Mouse (Mus musculus) MEL (cell line): ENCODE results near the gene Sema5a.

Experiments
- CHD1 ChIP-seq: IDR thresholded peaks from 2 replicates; pipeline ENCODE4 v1.6.1; 2012; ENCODE audit warnings: low read depth, mild to moderate bottlenecking, inconsistent platforms, low read length, improper control_type of control experiment
- CTCF ChIP-seq, 3 experiments: IDR thresholded peaks in 2 of 3; conservative IDR thresholded peaks in 1 of 3; 2 replicates each; pipeline ENCODE4 v1.5.1; 2011 to 2012; ENCODE audit warnings: low read length in 3 of 3, low read depth in 2 of 3, mild to moderate bottlenecking in 2 of 3, improper control_type of control experiment in 1 of 3, inconsistent platforms in 1 of 3, mixed read lengths in 1 of 3, moderate library complexity in 1 of 3; ENCODE audit not compliant: control insufficient read depth in 1 of 3, insufficient read depth in 1 of 3, poor library complexity in 1 of 3, severe bottlenecking in 1 of 3
- E2F4 ChIP-seq: IDR thresholded peaks from 2 replicates; pipeline ENCODE4 v1.6.1; 2011; ENCODE audit warnings: low read depth, low read length, improper control_type of control experiment, borderline replicate concordance
- GATA1 ChIP-seq: IDR thresholded peaks from 2 replicates; pipeline ENCODE4 v1.6.1; 2011; ENCODE audit warnings: low read depth, low read length, improper control_type of control experiment
- MAZ ChIP-seq: IDR thresholded peaks from 2 replicates; pipeline ENCODE4 v1.6.1; 2012; ENCODE audit warnings: low read depth, mild to moderate bottlenecking, inconsistent platforms, low read length, improper control_type of control experiment
- MYB ChIP-seq: IDR thresholded peaks from 2 replicates; pipeline ENCODE4 v1.6.1; 2011; ENCODE audit warnings: mild to moderate bottlenecking, low read depth, low read length, improper control_type of control experiment
- SIN3A ChIP-seq: IDR thresholded peaks from 2 replicates; pipeline ENCODE4 v1.6.1; 2012; ENCODE audit warnings: low read length, improper control_type of control experiment, inconsistent platforms
- ZC3H11A ChIP-seq: IDR thresholded peaks from 2 replicates; pipeline ENCODE4 v1.6.1; 2012; ENCODE audit warnings: low read depth, mild to moderate bottlenecking, inconsistent platforms, low read length, improper control_type of control experiment

GRCm38 (mm10) chr15:32442745-32443144 is 198.1 kb downstream of the Sema5a start:
- TF ChIP-seq CTCF (IDR thresholded peaks at IDR 0.05 in 2 of 3, conservative IDR thresholded peaks at IDR 0.05 in 1 of 3; ENCODE audit: control insufficient read depth in 1 of 3, insufficient read depth in 1 of 3, low read depth in 2 of 3, low read length in 3 of 3, poor library complexity in 1 of 3, severe bottlenecking in 1 of 3) (no peak), SIN3A (no peak), MAZ (no peak), CHD1 (no peak), E2F4 (no peak), GATA1 (no peak), MYB (no peak), ZC3H11A (no peak)
